Mouse (Mus musculus) left cerebral cortex, postnatal 4 days (tissue): ENCODE measurements at regions not wholly inside any gene's neighbourhood (a gene's known extent, or its start where the extent isn't known, plus 50 kb on each side); places are given as distances from the start of the nearest gene placed in this dataset.

Experiments used
- DNase-seq: peaks from one replicate; pipeline ENCODE4 v3.0.0-alpha.2; 2022
- intact Hi-C: fragments of 180-260 bp; cut with DNase I; formaldehyde crosslinking; loops from one replicate; pipeline ENCODE4 v1.15.1; 2025

GRCm38 (mm10) chr11:114611690-114612089 is 56.6 kb upstream of the Rpl38 start:
- intact Hi-C loops: no loop called here
- no peak for DNase-seq

- intact Hi-C loops: no loop called here
- DNase-seq: no peak
Measured at GRCm38 (mm10) chr11:114608009-114608408, 60.3 kb upstream of the Rpl38 start.

GRCm38 (mm10) chr11:114603108-114603507 is 65.2 kb upstream of the Rpl38 start:
- intact Hi-C loops: no loop called here
- DNase-seq: no peak

DNA sequence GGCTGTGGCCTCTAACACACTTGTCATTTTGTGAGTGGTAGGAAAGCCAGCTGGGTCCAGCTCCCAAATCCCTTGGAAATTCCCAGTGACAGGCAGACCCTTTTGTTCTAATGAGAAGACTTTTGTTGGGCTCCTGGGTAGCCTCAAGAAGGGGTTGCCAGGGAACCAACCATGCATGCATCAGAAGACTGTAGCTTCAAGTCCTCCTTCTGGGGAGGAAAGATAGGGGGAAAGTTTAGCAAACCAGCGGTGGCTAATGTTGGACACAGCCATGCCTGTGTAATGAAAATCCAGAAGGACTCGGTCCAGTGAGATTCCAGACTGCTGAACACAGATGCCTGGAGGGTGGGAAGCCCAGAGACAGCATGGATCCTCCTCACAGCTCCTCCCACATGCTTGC is 71.1 kb upstream of the Rpl38 start:
- peak; percentile 28 for DNase-seq
- intact Hi-C loops: no loop called here

GRCm38 (mm10) chr11:114592961-114593360 is 75.4 kb upstream of the Rpl38 start:
- DNase-seq: no peak
- intact Hi-C loops: no loop called here

- DNase-seq: no peak
- intact Hi-C loops: no loop called here
Measured at GRCm38 (mm10) chr11:114588554-114588953, 79.8 kb upstream of the Rpl38 start.

DNA sequence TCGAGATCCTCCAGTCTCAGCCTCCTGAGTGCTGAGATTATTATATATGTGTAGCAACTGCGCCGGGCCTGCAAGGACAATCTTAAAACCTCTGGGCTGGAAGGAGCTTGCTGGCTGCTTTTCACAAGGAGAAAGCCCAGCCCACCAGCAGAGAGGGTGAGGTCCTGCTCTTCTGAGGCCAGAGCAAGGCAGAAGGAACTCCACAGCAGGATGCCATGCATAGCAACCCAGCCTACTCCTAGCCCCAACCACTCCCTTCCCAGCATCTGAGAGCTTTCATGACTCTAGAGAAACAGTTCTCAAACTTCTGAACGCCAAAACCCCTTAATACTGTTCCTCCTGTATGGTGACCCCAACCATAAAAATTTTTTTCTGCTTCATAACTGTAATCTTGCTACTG is 80.3 kb upstream of the Rpl38 start:
- intact Hi-C loops: no loop called here
- no peak for DNase-seq

DNA sequence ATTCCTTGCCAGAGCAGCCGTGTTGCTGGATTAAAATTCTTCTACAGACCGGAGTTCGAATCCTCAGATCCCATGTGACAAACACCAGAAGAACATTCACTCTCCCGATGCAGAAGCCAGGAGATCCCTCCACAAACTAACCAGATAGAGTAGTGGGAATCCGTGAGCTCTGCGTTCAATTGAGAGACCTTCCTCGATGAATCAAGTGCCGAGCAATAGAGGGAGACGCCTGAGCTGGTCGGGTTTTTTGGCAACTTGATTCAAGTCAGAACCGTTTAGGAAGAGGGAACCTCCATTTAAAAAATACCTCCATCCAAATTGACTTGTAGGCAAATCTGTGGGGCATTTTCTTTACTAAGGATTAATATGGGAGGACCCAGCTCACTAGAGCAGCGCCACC is 81.9 kb upstream of the Rpl38 start:
- intact Hi-C loops: no loop called here
- no peak for DNase-seq

- no peak for DNase-seq
- intact Hi-C loops: no loop called here
Measured at GRCm38 (mm10) chr11:114584804-114585203, 83.5 kb upstream of the Rpl38 start.

- intact Hi-C loops: no loop called here
- DNase-seq: no peak
Measured at GRCm38 (mm10) chr11:114584146-114584545, 84.2 kb upstream of the Rpl38 start.

GRCm38 (mm10) chr11:114579986-114580385 is 88.3 kb upstream of the Rpl38 start:
- no peak for DNase-seq
- intact Hi-C loops: no loop called here

DNA sequence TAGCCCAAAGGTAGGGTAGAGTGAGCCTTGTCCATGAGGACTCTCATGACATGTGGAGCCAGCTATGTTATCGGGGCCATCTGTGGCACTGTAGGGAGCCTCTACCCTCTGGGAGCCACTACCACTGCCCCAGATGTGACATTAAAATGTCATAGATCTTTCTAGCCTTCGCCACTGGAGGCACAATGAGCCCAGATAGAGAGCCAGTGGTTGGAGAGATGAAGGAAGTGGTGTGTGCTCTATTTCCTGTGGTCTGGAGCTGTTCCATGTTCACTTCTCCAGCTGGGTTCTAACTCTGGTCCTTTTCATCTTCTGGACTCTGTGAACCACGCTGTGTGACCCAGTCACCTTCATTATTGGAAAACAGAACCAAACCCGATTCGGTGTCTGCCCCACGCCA is 89.8 kb upstream of the Rpl38 start:
- DNase-seq: no peak
- intact Hi-C loops: no loop called here

DNA sequence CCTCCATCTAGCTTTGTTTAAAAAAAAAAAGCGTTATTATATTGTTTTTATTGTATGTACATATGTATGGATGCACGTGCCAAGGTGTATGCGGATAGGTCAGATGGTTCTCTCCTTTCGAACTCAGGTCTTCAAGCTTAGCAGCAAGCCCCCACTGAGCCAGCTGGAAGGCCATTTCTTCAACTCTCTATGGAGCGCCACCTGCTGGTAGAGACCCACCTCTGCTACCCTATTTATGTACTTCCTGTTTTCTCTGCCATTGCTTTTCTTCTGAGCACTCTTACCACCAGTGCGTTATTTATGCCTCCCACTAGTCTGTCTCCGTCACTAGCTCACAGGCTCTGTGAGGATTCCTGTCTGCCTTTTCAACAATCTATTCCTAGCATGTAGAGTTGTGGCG is 91.5 kb upstream of the Rpl38 start:
- DNase-seq: no peak
- intact Hi-C loops: no loop called here

DNA sequence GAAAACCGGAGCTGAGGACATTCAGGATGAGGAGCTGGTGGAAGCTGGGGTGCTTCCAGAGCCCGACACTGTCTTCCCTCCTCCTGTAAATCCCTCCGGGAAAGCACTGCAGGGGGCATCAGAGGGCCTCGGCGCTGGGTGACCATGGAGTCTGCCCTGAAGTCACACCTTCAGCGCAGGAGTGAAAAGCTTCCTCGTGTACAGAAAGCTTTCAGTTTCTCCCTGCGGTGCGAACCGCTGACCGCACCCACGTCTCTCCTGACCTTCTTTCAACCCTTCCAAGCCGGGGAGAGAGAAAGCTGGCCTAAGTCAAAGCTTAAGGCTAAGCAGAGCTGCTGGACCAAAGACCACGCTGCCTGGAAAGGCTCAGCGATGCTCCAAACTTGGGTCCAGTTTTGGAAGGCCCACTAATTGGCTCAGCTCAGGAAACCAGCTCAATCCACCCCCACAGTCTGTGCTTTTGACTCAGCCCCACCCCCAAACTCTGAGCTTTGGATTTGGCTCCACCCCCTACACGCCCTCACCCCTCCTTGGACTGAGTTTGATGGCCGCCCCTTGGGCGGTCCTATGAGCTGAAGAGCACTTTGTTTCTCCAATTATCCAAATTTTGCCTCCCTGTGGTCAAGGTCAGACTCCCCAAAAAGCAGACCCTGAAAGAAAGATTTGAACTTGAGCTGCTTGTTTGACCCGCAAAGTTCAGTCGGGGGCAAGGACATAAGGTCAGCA is 97.0 kb upstream of the Rpl38 start:
- DNase-seq: no peak
- intact Hi-C loops: no loop called here

GRCm38 (mm10) chr11:114570076-114570475 is 98.2 kb upstream of the Rpl38 start:
- DNase-seq: no peak
- intact Hi-C loops: no loop called here

GRCm38 (mm10) chr11:114567814-114568800 is 100.2 kb upstream of the Rpl38 start:
- DNase-seq: no peak
- intact Hi-C loops: no loop called here

GRCm38 (mm10) chr11:114567045-114567780 is 101.1 kb upstream of the Rpl38 start:
- intact Hi-C loops: no loop called here
- DNase-seq: no peak

DNA sequence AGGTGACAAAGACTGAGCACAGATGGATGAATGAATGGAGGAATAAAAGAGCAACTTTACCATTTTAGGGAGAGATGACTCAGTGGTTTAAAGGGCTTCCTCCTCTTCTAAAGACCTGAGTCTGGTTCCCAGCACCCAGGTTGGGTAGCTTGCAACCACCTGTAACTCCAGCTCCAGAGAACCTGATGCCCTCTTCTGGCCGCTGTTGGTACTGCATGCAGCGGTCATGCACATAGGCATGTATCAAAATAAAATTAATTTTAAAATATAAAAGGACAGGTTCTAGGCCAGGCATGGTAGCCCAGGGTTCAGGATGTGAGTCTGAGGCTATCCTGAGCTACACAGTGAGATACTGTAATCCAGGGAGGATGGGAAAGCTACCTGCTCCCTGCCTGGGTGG is 103.4 kb upstream of the Rpl38 start:
- intact Hi-C loops: no loop called here
- DNase-seq: no peak

DNA sequence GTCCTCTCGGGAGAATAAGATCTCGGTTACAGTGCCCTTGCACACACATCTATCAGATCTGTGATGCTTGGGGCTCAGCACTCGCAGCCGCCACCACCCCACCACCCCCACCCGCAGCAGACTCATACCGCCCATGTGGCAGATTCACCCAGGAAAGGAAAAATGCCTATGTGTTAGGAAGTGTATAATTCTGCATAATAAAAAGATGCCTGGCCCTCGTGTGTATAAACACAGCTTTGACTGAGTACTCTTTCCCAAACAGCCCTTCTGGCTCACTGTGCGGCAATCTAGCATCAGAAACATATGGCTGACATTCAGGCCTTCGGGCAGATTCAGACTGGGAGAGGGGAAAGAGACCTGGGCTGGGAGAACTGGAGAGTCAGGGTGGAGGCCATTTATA is 105.2 kb upstream of the Rpl38 start:
- intact Hi-C loops: no loop called here

DNA sequence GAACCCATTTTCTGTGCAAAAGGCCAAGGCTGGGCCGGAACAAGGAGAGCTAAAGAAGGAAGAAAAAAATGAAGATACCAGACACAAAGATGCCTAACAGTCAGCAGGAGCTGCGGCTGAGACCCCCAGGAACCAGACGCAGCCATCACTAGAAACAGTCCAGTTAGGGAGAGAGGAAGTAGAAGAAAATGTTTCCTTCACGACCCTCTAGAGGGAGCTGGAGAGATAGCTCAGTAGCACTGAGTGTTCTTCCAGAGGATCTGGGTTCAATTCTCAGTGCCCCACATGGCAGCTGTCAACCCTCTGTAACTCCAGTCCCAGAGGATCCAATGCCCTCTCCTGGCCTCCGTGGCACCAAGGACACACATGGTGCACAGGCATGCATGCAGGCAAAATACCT is 113.7 kb upstream of the Rpl38 start:
- DNase-seq: no peak
- intact Hi-C loops: no loop called here

More for the DNA sequence above, 105.2 kb upstream of the Rpl38 start:
- no peak for DNase-seq

DNA sequence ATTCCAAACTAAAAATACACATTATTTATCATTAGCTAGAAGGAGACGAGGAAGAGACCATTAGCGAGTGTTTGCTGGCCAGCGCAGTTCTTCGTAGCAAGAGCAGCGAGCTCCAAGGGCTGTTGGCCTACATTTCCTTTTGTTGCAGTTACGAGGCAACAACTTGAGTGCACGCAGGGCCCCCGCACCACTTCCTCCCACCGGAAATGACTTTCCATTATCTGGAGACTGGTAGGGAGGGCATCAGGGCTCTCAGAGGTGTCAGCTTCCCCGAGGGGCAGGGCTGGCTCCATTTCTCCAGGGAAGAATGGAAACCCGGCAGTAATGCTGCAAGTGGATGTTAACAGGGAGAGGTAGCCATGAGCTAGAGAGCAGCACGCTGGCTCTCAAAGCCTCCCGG is 114.3 kb upstream of the Rpl38 start:
- DNase-seq: no peak

More for the DNA sequence above, 114.3 kb upstream of the Rpl38 start:
- intact Hi-C loops: no loop called here
